Mouse (Mus musculus) lung, embryonic 14.5 days (tissue): ENCODE results near the gene Map1b. TPM values are rescaled to one million over a fixed set of nuclear protein-coding genes. Genes with fewer than 3 reads are reported as not detected.

Experiments used
- ATAC-seq: fragments of 200-750 bp; cut with Nextera tagmentation; 2 replicates; pipeline ENCODE4 v1.8.0; 2017; ENCODE audit warnings: mild to moderate bottlenecking, moderate TSS enrichment, moderate library complexity; ENCODE audit not compliant: insufficient read depth
- DNase-seq: peaks from one replicate; pipeline ENCODE4 v3.0.0-alpha.2; 2015
- H3K27ac ChIP-seq: fragments of 300-500 bp; sonication (generic); 2 replicates; pipeline ENCODE4 v1.5.1; 2014; ENCODE audit warnings: low read depth, mild to moderate bottlenecking, moderate library complexity
- H3K27me3 ChIP-seq: fragments of 300-500 bp; sonication (generic); 2 replicates; pipeline ENCODE4 v1.6.1; 2014; ENCODE audit warnings: low read length, control low read depth; ENCODE audit not compliant: insufficient read depth
- H3K36me3 ChIP-seq: fragments of 300-500 bp; sonication (generic); 2 replicates; pipeline ENCODE4 v1.6.1; 2014; ENCODE audit warnings: control low read depth; ENCODE audit not compliant: insufficient read depth
- H3K4me1 ChIP-seq: fragments of 300-500 bp; sonication (generic); 2 replicates; pipeline ENCODE4 v1.6.1; 2014; ENCODE audit warnings: antibody characterized with exemption, control low read depth; ENCODE audit not compliant: insufficient read depth
- H3K4me2 ChIP-seq: fragments of 300-500 bp; sonication (generic); 2 replicates; pipeline ENCODE4 v1.6.1; 2014; ENCODE audit warnings: mild to moderate bottlenecking
- H3K4me3 ChIP-seq: fragments of 300-500 bp; sonication (generic); 2 replicates; pipeline ENCODE4 v1.5.1; 2014; ENCODE audit warnings: low read depth, low read length
- H3K9ac ChIP-seq: fragments of 300-500 bp; sonication (generic); 2 replicates; pipeline ENCODE4 v1.6.1; 2014
- H3K9me3 ChIP-seq: fragments of 300-500 bp; sonication (generic); 2 replicates; pipeline ENCODE4 v1.6.1; 2016; ENCODE audit warnings: low read depth, low read length, control low read depth
- CTCF ChIP-seq: IDR thresholded peaks from 2 replicates; pipeline ENCODE4 v1.5.1; 2016; ENCODE audit warnings: antibody characterized with exemption, low read depth
- whole genome bisulfite sequencing: fragments of 180-500 bp; shearing (Covaris S2); extraction: QIAGEN DNeasy Blood & Tissue Kit; methylation state at CpG from one replicate; pipeline ENCODE4 v1.1.7; 2014; 5-methylcytosine and 5-hydroxymethylcytosine counted together
- polyA plus RNA-seq: library from polyadenylated mRNA; unstranded; fragments of >200 nt; fragmentation: Nextera tagmentation; extraction: Ambion mirVana; gene quantifications from 2 replicates; pipeline ENCODE4 v1.2.1, GENCODE M21; 2014

Gene Map1b
- polyA plus RNA-seq = 72.2 and 73.3 TPM in 2 replicates

GRCm38 (mm10) chr13:99516448-99516881 is at the start of gene Map1b:
TSS of gene Map1b (minus strand) at chr13:99516540.
- DNase-seq (peak; percentile 84), ATAC-seq (peak; percentile 87)
- Histone ChIP-seq H3K27ac (peak within 1 kb of the TSS; percentile 55), H3K4me1 (peaks cover 5% of the 10 kb centered on the region; the same call in 1 of the 2 replicates), H3K9ac (peak within 1 kb of the TSS; percentile 62), H3K4me2 (peak within 1 kb of the TSS; percentile 95), H3K27me3 (no peaks in the 10 kb centered on the region), H3K9me3 (no peaks in the 10 kb centered on the region), H3K4me3 (peak within 1 kb of the TSS; percentile 63), H3K36me3 (no peaks in the 10 kb centered on the region)
- no peak for TF ChIP-seq CTCF
- WGBS = under 1% methylated on average over 27 of the region's 32 CpGs

GRCm38 (mm10) chr13:99564346-99564745 is 48.0 kb upstream of the Map1b start:
- H3K4me1 ChIP-seq = no peaks in the 10 kb centered on the region
- H3K4me3 ChIP-seq = no peak overlapping the region
- DNase-seq = peak; percentile 92
- no peak for ATAC-seq
- no peak for TF ChIP-seq CTCF
- no peaks in the 10 kb centered on the region for H3K36me3 ChIP-seq
- H3K27ac ChIP-seq = no peak overlapping the region
- no peaks in the 10 kb centered on the region for H3K9me3 ChIP-seq
- no peaks in the 10 kb centered on the region for H3K27me3 ChIP-seq
- 16% methylated on average over 3 of the region's 3 CpGs for WGBS
- H3K4me2 ChIP-seq = no peak overlapping the region
- no peak overlapping the region for H3K9ac ChIP-seq

- Histone ChIP-seq H3K9me3 (no peaks in the 10 kb centered on the region), H3K4me3 (no peak overlapping the region), H3K4me2 (no peak overlapping the region), H3K27ac (no peak overlapping the region), H3K27me3 (no peaks in the 10 kb centered on the region), H3K36me3 (no peaks in the 10 kb centered on the region), H3K4me1 (no peaks in the 10 kb centered on the region), H3K9ac (no peak overlapping the region)
- DNase-seq = no peak
- ATAC-seq = no peak
- 59% methylated on average over 3 of the region's 3 CpGs for WGBS
- TF ChIP-seq CTCF = no peak
Measured at GRCm38 (mm10) chr13:99563021-99563420, 46.7 kb upstream of the Map1b start.

DNA sequence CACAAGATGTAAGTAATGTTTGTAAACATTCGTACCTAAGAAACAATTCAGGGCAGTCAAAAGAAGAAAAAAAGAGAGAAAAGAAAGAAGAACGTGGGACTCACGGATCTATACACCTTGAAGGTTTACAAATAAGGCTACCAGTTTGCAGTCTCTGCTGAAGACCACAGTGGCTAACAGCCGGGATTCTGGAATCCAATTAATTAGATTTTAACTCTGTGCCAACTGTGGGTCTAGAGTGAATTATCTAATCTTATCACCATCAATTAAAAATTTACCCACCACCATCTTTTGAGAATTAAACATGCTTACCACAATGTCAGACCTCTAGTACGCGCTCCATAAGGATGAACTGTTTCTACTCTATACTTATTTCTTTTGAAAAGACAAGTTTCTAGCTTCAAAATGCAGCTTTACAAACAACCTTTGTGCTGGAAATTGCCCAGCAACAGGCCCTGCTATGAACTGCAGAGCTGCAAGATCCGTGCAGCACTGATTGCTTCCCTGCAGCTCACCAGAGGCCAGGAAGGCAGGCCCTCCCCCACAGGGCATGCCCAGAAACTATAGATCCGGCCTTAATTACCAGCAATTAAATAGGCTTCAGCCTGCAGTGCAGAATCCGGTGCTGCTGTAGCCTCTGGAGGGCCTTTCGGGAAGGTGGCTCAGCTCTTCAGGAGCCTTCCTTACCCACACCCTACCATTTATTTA is 45.7 kb upstream of the Map1b start:
- TF ChIP-seq CTCF = no peak
- no peak overlapping the region for H3K27ac ChIP-seq
- ATAC-seq (no peak), DNase-seq (no peak)
- no peak overlapping the region for H3K4me2 ChIP-seq
- WGBS = 59% methylated on average over 10 of the region's 10 CpGs
- H3K9ac ChIP-seq = no peak overlapping the region
- no peaks in the 10 kb centered on the region for H3K36me3 ChIP-seq
- H3K9me3 ChIP-seq = no peaks in the 10 kb centered on the region
- no peaks in the 10 kb centered on the region for H3K27me3 ChIP-seq
- H3K4me3 ChIP-seq = no peak overlapping the region
- no peaks in the 10 kb centered on the region for H3K4me1 ChIP-seq

DNA sequence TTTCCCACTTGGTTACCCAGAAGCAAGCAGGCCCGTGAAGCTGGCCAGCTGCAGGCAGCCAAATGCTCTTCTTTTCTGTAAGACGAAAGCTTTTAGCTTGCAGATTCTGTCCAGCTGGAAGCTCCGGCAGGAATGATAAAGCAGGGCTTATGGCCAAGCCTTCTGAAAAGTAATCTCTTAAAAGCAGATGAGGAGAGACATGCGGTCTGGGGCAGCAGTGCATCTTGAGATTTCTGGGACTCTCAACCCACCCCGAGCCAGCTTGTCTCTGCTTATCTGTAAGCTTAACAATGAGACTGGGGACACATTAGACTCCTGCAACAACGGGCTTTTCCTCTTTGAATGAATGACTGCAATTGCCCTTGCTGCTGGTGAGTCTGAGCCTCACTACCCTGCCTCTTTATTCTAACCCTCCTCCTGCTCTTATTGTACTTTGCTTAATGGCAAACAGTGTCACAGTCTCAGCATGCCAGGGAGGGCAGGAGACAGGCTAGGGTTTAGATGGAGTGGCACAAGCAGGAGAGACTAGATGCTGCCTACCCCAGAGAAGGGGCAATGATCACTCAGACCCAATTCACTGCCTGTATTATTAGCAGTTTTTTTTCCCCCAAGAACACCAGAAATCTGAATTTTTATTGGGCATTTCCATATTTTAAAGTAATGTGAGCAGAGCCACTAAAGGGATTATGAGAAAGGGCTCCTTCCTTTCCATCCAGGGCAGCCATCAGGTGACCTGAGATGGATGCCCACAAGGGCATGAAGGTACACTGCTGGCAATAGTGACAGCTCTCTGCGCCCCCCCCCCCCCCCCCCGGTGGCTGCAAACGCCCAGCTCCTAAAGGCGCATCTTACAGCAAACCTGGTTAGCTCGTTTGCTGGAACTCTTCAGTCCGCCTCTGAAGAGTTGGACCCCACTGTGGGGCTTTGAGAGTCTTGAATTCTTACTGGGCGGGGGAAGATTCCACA is 44.6 kb upstream of the Map1b start:
- Histone ChIP-seq H3K36me3 (no peaks in the 10 kb centered on the region), H3K27me3 (no peaks in the 10 kb centered on the region), H3K4me3 (no peak overlapping the region), H3K9me3 (no peaks in the 10 kb centered on the region), H3K4me1 (no peaks in the 10 kb centered on the region), H3K4me2 (no peak overlapping the region), H3K9ac (no peak overlapping the region), H3K27ac (no peak overlapping the region)
- no peak for TF ChIP-seq CTCF
- peak; percentile 70; the same call in 1 of the 2 replicates for ATAC-seq
- 46% methylated on average over 13 of the region's 13 CpGs for WGBS
- DNase-seq = peak; percentile 80

DNA sequence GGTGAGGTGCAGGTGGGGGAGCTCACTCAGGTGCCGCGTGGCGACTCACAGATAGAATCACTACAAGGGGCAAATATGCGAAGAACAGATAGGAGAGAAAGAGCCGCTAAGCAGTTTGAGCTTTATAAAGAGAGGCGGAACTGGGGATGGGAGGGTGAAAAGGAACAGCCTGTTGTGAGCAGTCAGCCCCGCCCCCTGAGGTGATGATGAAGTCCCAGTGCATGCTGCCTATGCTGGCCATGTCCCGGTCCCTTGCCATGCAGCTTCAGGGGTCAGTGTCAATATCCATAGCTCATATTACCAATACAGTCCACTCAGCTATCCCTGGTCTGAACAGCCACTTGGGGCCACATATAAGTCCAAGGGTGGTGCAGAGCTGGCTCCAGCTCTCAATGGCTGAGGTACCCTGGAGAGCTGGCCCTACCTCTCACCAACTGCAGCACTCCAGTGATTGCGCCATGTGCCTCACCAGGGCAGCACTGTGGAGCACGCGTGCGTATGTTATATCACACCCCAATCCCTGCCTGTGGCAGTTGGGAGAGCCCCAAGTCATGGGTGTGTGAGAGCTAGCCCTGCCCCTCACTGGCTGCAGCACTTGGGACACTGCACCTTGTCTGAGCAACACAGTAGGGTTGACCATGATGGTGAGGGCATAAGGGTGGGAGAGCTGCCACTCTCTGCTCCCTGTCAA is 42.0 kb upstream of the Map1b start:
- Histone ChIP-seq H3K9me3 (no peaks in the 10 kb centered on the region), H3K9ac (no peak overlapping the region), H3K36me3 (no peaks in the 10 kb centered on the region), H3K4me1 (no peaks in the 10 kb centered on the region), H3K4me3 (no peak overlapping the region), H3K4me2 (no peak overlapping the region), H3K27me3 (no peaks in the 10 kb centered on the region), H3K27ac (no peak overlapping the region)
- DNase-seq (no peak), ATAC-seq (no peak)
- TF ChIP-seq CTCF = no peak
- 54% methylated on average over 12 of the region's 12 CpGs for WGBS

- Histone ChIP-seq H3K27me3 (no peaks in the 10 kb centered on the region), H3K4me2 (no peak overlapping the region), H3K9ac (no peak overlapping the region), H3K27ac (no peak overlapping the region), H3K36me3 (no peaks in the 10 kb centered on the region), H3K4me3 (no peak overlapping the region), H3K9me3 (no peaks in the 10 kb centered on the region), H3K4me1 (no peaks in the 10 kb centered on the region)
- ATAC-seq = no peak
- 52% methylated on average over 15 of the region's 15 CpGs for WGBS
- no peak for TF ChIP-seq CTCF
- DNase-seq = no peak
Measured at GRCm38 (mm10) chr13:99557813-99558212, 41.5 kb upstream of the Map1b start.
